Mouse (Mus musculus) ES-Bruce4 (cell line): ENCODE data around the gene Rprd2. TPM values are rescaled to one million over a fixed set of nuclear protein-coding genes. Genes with fewer than 3 reads are reported as not detected.
"Not testable (repeated sequence)": the region's sequence is repeated elsewhere in the genome, so short reads cannot be mapped to it uniquely, and the experiment has no call there.

Source experiments
- H3K27ac ChIP-seq: 2 replicates; pipeline ENCODE4 v1.5.1; 2012; ENCODE audit warnings: low read length, inconsistent platforms; ENCODE audit not compliant: insufficient read depth
- H3K27me3 ChIP-seq: 2 replicates; pipeline ENCODE4 v1.6.1; 2012; ENCODE audit warnings: mild to moderate bottlenecking, low read length, inconsistent platforms; ENCODE audit not compliant: control insufficient read depth, poor library complexity, insufficient read depth, severe bottlenecking
- H3K36me3 ChIP-seq: 2 replicates; pipeline ENCODE4 v1.6.1; 2012; ENCODE audit warnings: inconsistent platforms, mild to moderate bottlenecking, low read length, moderate library complexity; ENCODE audit not compliant: control insufficient read depth, poor library complexity, insufficient read depth, severe bottlenecking
- H3K4me1 ChIP-seq: one replicate; pipeline ENCODE4 v1.8.1; 2011; ENCODE audit warnings: low read length; ENCODE audit not compliant: control insufficient read depth, insufficient read depth
- H3K4me3 ChIP-seq: 2 replicates; pipeline ENCODE4 v1.5.1; 2011; ENCODE audit warnings: low read depth, mild to moderate bottlenecking, low read length
- H3K9ac ChIP-seq: 2 replicates; pipeline ENCODE4 v1.6.1; 2012; ENCODE audit warnings: low read depth, mild to moderate bottlenecking, inconsistent platforms; ENCODE audit not compliant: poor library complexity, severe bottlenecking
- H3K9me3 ChIP-seq: replicated peaks from 2 replicates; pipeline ENCODE4 v1.6.1; 2012; ENCODE audit warnings: mild to moderate bottlenecking, low read length, inconsistent platforms; ENCODE audit not compliant: control insufficient read depth, poor library complexity, insufficient read depth, severe bottlenecking
- CTCF ChIP-seq: IDR thresholded peaks from one replicate; pipeline ENCODE4 v1.8.1; 2011; ENCODE audit warnings: low read depth, low read length
- EP300 ChIP-seq: IDR thresholded peaks from 2 replicates; pipeline ENCODE4 v1.6.1; 2011; ENCODE audit warnings: low read depth, low read length; ENCODE audit not compliant: insufficient read depth
- POLR2A ChIP-seq: IDR thresholded peaks from one replicate; pipeline ENCODE4 v1.8.1; 2011; ENCODE audit warnings: low read length; ENCODE audit not compliant: insufficient read depth
- polyA plus RNA-seq: library from polyadenylated mRNA; stranded (reverse); fragments of >200 nt; gene quantifications from 2 replicates; pipeline ENCODE4 v1.2.4, GENCODE M21; 2011; ENCODE audit warnings: low read depth; ENCODE audit not compliant: missing spikeins, insufficient read depth, insufficient read length

The Rprd2 gene
- polyA plus RNA-seq, 1 experiment, result 51.4 TPM

GRCm38 (mm10) chr3:95861796-95862195 lies 43.1 kb upstream of the Rprd2 start:
- H3K27me3 ChIP-seq, result no peaks in the 10 kb centered on the region
- TF ChIP-seq EP300 (no peak), CTCF (peak; percentile 8), POLR2A (no peak)
- H3K9ac ChIP-seq, result no peak overlapping the region
- no peak overlapping the region for H3K4me3 ChIP-seq
- H3K9me3 ChIP-seq, result no peaks in the 10 kb centered on the region
- H3K36me3 ChIP-seq, result no peaks in the 10 kb centered on the region
- peaks cover 4% of the 10 kb centered on the region for H3K4me1 ChIP-seq
- no peak overlapping the region for H3K27ac ChIP-seq

DNA sequence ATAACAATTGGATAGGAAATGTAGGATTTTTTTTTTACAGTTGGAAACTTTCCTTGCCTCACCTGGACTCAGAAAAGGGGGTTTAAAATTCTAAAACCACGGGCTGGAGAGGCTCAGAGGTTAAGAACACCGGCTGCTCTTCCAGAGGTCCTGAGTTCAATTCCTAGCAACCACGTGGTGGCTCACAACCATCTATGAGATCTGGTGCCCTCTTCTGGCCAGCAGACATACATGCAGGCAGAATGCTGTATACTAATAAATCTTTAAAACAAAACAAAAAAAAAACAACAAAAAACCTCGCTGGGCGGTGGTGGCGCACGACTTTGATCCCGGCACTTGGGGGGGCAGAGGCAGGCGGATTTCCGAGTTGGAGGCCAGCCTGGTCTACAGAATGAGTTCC lies 42.6 kb upstream of the Rprd2 start:
- TF ChIP-seq EP300 (no peak), CTCF (peak; percentile 9)
- Histone ChIP-seq H3K4me3 (no peak overlapping the region), H3K27ac (no peak overlapping the region), H3K9me3 (no peaks in the 10 kb centered on the region), H3K36me3 (no peaks in the 10 kb centered on the region), H3K27me3 (no peaks in the 10 kb centered on the region), H3K9ac (no peak overlapping the region), H3K4me1 (peaks cover 4% of the 10 kb centered on the region)

GRCm38 (mm10) chr3:95860323-95860722 lies 41.7 kb upstream of the Rprd2 start:
- H3K4me1 ChIP-seq, result peaks cover 3% of the 10 kb centered on the region
- H3K4me3 ChIP-seq, result no peak overlapping the region
- TF ChIP-seq CTCF (no peak), EP300 (no peak), POLR2A (no peak)
- no peak overlapping the region for H3K9ac ChIP-seq
- H3K36me3 ChIP-seq, result no peaks in the 10 kb centered on the region
- H3K27ac ChIP-seq, result no peak overlapping the region
- no peaks in the 10 kb centered on the region for H3K27me3 ChIP-seq
- H3K9me3 ChIP-seq, result no peaks in the 10 kb centered on the region

DNA sequence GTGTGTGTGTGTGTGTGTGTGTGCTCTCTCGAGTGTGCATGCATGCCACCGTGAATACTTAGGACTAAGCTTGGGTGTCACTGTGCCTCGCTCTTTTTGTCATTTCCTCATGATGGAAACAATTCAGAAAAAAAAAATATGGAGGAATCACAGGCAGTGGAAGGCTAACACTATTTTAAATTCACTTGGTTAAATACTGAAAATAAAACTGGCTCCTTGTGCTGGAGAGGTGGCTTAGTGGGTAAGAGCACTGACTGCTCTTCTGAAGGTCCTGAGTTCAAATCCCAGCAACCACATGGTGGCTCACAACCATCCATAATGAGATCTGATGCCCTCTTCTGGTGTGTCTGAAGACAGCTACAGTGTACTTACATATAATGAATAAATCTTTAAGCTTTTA lies 39.6 kb upstream of the Rprd2 start:
- not testable (repeated sequence) for H3K4me3 ChIP-seq, H3K9me3 ChIP-seq, H3K9ac ChIP-seq, H3K36me3 ChIP-seq, H3K4me1 ChIP-seq, H3K27me3 ChIP-seq, H3K27ac ChIP-seq

- not testable (repeated sequence) for H3K27me3 ChIP-seq, H3K9me3 ChIP-seq, H3K4me3 ChIP-seq, H3K9ac ChIP-seq, H3K27ac ChIP-seq, H3K4me1 ChIP-seq
- peaks cover 13% of the 10 kb centered on the region for H3K36me3 ChIP-seq
Measured at GRCm38 (mm10) chr3:95857050-95857449, 38.4 kb upstream of the Rprd2 start.

GRCm38 (mm10) chr3:95856115-95856514 lies 37.5 kb upstream of the Rprd2 start:
- H3K27ac ChIP-seq, result peak overlapping the region; percentile 82
- H3K9me3 ChIP-seq, result no peaks in the 10 kb centered on the region
- H3K27me3 ChIP-seq, result no peaks in the 10 kb centered on the region
- no peaks in the 10 kb centered on the region for H3K4me1 ChIP-seq
- H3K9ac ChIP-seq, result peak overlapping the region; percentile 93
- TF ChIP-seq POLR2A (no peak), EP300 (no peak), CTCF (no peak)
- peaks cover 21% of the 10 kb centered on the region for H3K36me3 ChIP-seq
- H3K4me3 ChIP-seq, result peak overlapping the region; percentile 42

DNA sequence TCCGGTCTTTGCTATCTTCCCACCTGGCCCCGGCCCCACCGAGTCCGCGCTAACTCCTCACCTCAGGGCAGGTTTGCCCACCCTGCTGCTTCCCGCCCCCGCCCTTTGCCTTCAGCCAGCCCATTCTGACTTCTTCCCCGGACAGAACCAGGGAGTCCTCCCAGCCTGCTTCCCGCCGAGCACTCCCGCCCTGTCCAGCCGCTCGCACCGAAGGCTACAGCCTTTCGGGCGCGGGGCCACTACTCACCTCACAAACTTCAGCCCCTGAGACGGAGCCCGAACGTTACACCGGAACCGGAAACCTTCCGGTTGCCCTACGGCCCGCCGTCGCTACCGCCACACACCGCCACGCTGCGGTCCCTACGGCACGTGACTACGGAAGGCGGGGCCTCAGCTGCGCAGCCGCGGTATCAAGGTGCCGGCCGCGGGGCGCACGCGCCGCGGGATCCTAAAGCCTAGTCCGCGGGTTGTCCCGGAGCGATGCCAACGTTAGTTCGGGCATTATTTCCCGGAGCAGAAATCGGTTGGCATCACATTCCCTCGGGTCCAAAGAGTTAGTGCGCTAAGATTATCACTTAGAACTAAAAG lies 36.9 kb upstream of the Rprd2 start, which contains the start of gene Prpf3:
Gene Prpf3, minus strand, starts transcription at position 384 of the 588 bp plus-strand sequence.
- peaks cover 26% of the 10 kb centered on the region for H3K36me3 ChIP-seq
- peak within 1 kb of the TSS; percentile 82 for H3K27ac ChIP-seq
- no peaks in the 10 kb centered on the region for H3K9me3 ChIP-seq
- H3K27me3 ChIP-seq, result no peaks in the 10 kb centered on the region
- H3K4me3 ChIP-seq, result peak within 1 kb of the TSS; percentile 73
- no peaks in the 10 kb centered on the region for H3K4me1 ChIP-seq
- TF ChIP-seq CTCF, result no peak
- TF ChIP-seq POLR2A, result peak; percentile 88
- peak; percentile 40; the same call in 1 of the 2 replicates for TF ChIP-seq EP300
- peak within 1 kb of the TSS; percentile 93 for H3K9ac ChIP-seq
